Mouse (Mus musculus) layer of hippocampus, postnatal 25 days (tissue): ENCODE results near the gene Stat5a. TPM values are rescaled to one million over a fixed set of nuclear protein-coding genes. Genes with fewer than 3 reads are reported as not detected.

Experiments
- DNase-seq, 2 experiments: peaks; one replicate each; pipeline ENCODE4 v3.0.0; 2022; ENCODE audit warnings: mixed read lengths in 2 of 2, low spot score in 1 of 2; ENCODE audit errors: extremely low spot score in 1 of 2
- total RNA-seq, 2 experiments: library from RNA; stranded (reverse); gene quantifications; 2 replicates each; pipeline ENCODE4 v1.2.3; 2021

Stat5a gene
- total RNA-seq, 2 experiments from 2014 or later: 1.1 to 1.7 TPM

DNA sequence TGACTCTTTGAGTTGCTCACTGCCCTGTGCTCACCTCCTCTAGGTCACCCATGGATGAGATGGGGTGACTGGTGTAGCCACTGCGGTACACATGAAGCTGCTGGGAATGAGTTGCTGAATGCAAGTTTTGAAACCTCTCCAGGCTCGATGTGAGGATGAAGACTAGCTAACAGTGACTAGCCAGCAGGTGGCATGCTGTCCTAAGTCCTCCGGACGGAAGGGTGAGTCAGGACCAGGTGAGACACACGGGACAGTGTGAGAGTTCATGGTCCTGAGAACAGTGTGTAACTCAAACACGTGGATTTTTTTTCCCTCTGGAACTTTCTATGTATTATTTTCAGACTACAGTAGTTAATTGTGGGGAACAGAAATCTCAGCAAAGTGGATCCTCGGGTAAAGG, 25.7 kb upstream of the Stat5a start:
- DNase-seq: no peak

DNA sequence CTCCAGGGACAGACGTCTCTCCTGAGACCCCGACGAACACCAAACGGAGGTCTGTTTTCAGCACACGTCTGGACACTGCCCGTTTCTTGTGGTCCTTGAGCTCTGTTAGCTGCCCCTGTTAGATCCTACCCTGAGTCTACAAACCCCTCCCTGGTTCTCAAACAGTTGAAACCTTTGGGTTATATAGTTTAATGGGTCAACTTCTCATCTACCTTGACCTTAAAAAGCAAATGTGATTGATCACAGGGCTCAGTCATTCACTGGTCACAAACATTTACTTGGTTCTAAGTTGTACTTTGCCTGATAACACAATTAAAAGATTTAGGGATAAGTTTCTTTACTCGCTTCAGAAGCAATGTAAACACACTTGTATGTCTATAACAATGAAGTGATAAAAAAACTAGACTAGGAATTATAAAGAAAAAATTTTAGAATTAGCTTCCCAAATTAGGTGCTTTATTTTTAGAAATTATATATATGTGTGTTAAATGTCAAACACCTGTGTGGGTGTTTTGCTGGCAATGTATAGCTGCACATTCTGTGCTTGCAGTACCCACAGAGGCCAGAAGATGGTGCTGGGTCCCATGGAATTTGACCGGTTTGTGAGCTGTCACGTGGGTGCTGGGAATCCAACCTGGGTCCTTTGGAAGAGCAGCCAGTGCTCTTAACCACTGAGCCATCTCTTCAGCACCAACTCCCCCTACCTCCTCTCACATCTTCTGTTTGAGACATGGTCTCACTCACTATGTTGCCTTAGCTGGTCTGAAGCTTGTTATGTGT, 22.0 kb upstream of the Stat5a start:
- DNase-seq: no peak

DNA sequence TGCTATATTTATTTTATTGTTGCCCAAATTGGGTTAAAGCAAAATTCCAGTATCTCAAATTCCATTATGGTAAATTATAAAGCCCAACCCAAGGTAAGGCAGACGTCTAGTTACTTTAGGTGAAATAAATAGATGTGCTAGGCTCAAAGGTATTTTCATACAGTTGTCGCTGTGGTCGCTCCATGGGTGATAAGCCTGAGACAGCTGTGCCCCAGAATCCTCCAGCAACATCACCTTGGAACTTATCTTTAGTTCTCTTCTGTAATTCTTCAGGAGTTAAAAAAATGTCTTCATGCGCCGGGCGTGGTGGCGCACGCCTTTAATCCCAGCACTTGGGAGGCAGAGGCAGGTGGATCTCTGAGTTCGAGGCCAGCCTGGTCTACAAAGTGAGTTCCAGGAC, 20.3 kb upstream of the Stat5a start:
- DNase-seq: no peak

- no peak for DNase-seq
These were observed 19.6 kb upstream of the Stat5a start for GRCm38 (mm10) chr11:100839523-100839922.

DNA sequence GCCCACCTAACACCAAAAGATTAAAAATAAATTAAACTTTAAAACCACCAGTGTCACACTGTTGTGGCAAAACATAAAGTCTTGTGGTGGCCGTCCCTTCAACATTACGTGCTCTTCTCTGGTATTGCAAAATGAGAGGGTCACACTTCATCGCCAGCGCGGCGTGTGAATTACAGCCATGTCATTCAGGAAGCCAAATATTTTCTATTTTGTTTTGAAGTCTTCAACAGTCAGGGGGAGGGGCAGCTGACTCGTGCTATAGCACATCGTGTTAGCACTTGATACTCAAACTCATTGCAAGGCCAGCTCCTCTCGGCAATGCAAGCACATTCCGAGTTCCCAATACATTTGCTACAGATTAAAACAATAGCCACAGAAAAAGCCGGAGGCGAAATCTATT, 18.3 kb upstream of the Stat5a start:
- no peak for DNase-seq

DNA sequence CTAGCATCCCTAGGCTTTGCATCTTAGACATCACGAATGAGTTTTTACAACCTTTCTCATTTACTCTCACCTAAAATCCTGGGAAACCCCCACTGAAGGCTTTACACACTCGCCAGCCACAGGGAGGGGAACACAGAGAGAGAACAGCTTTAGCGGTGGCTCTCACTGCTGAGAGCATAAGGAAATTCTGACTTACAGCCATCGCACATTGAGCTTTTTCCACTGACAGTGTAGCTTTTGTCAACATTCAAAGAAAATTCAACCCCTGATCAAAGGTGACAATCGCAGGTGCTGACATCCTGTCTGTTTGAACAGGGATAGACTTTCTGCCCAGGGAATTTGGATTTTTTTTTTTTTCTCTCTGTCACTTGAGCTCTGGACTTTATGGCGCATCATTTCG, 17.1 kb upstream of the Stat5a start:
- DNase-seq: no peak

- no peak for DNase-seq
These were observed 16.0 kb upstream of the Stat5a start for GRCm38 (mm10) chr11:100843070-100843669.

DNA sequence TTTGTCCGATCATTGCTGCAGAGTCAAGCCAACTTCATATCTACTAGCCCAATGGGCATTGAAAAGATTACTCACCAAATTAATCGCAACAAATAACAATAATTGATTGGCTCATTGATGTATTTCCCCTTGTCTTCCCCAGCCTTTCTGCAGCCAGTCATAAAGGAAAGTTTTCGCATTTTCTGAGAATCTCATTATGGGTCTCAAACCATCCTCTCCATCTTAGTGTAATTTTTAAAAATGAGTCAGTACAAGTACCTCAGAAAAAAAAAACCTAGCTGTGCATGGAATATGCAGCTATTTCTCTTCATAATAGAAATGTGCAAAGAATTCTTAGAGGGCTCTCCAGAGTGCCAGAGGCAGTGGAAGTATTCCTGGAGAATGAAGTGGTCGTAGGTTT, 15.0 kb upstream of the Stat5a start:
- no peak for DNase-seq

- no peak for DNase-seq
These were observed 13.4 kb upstream of the Stat5a start for GRCm38 (mm10) chr11:100845793-100846192.

DNA sequence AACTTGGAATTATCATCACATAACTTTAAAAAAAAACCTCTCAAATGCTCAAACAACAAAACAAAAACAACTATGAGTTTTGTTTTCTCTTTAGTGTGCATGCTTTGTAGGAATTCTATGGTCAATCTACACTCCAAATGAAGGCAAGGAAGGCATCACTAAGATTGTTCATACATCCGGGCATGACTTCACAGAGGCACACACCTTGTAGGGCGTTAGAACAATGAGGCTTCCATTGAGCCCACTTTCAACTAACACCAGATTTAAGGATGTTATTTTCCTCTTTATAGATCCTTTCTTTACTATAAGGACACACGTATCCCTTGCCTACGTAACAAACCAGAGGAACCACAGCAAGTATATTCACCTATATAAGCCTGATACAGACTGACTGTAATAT, 11.6 kb upstream of the Stat5a start:
- no peak for DNase-seq

GRCm38 (mm10) chr11:100848080-100848479, 11.1 kb upstream of the Stat5a start:
- DNase-seq: no peak

DNA sequence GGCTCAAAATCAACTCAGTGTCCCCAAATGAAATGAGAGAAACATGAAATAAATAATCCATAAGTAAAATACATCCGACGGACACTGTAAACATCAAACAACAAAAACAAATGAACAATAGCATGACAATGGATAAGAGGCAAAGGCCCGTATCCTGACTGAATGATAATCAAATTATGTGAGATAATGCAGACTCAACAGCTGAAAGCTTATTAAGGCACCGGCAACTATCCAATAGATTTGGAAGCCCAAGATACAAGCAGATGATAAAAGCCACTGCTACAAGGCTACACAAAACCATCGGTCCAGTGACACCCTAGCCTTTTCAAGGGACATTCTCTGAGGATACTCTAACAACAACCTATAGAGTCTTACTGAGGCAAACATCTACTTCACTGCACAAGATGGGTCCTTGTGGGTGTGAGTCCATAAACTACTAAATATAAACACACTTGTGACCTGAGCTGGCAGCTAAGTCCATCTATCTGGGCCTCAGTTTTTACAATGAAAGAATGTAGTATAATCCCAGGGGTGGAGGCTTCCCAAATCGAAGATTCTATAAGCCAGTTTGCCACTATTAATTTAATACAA, 10.3 kb upstream of the Stat5a start:
- DNase-seq: no peak

DNA sequence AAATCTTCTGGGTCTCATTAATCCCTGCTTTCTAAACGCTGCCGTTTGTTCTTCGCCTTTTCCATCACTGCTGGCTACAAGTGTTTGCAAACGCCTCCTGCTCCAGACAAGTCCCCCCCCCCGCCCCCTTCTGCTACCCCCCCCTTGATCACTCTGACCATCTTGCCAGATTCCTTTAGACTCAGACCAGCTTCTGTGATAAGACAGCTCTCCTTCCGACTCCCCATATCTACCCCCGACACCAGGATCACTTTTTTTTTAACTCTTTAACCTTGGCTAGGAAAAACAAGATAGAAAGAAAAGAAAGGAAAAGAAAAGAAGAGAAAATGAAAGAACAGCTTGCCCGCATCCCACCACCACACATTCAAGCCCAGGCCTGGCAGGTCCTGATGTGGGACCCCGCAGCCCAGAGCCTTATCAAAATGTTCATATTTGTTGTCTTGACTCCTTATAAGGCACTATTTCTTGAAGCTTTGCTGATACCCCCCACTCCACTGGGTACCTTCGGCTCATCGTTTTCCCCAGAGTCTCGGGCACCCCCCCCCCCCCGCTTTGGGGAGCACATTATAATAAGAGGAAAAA, 9.6 kb upstream of the Stat5a start:
- no peak for DNase-seq

GRCm38 (mm10) chr11:100850038-100850777, 8.9 kb upstream of the Stat5a start, which contains the start of gene Stat5b:
Gene Stat5b, minus strand, starts transcription at chr11:100850724.
- DNase-seq: peak in 1 of 2 experiments; percentile 33

DNA sequence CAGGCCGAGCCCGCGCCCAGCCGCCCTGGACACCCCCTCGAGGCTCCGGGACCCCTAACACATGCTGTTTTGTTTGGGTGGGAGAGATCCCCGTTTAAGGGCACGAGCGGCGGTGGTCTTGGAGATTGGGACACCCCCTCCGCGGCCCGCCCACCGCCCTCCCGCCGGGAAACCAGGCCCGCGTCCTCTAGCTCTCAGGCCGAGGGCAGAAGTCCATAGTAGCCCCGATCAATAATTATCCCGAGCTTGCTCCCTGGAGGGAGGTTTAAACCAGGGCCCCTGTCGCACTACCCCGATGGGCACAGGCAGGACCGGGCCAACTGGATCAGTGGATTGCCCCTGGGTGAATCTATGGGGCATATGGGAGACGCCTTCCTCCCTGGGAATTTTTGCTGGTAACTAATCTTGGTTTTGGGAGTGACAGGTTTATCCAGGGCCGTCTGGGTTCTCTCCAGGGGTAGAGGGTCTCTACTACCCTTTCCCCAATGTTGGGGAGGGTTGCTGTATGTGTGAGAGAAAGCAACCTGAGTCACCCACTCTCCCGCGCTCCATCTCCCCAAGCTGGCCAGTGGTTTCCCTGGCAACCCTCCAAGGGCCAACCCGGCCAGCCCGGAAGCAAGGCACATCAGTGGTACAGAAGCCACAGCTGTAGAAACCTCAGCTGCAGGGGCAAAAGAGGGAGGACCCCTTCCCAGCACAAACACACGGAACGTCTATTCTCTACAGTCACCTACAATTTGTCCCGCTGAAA, 8.2 kb upstream of the Stat5a start:
- DNase-seq: peak; percentile 31 to 32

DNA sequence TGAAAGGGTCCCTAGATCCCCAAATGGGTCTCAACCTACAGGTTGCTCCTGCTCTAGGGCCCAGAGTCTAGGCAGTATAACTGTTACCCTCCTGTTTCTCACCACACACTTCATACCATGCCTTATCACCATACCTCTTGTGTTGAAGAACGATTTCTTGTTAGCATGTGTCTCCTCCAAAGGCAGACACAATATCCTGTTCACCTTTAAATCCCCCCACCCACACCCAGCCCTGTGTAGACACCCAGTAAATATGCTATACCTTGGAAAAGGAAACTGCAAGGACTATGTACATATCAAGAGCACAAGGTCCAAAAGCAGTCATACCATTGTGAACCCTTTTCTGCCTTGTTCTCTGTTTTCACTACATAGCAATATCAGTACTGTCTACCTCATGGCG, 7.1 kb upstream of the Stat5a start:
- no peak for DNase-seq

DNA sequence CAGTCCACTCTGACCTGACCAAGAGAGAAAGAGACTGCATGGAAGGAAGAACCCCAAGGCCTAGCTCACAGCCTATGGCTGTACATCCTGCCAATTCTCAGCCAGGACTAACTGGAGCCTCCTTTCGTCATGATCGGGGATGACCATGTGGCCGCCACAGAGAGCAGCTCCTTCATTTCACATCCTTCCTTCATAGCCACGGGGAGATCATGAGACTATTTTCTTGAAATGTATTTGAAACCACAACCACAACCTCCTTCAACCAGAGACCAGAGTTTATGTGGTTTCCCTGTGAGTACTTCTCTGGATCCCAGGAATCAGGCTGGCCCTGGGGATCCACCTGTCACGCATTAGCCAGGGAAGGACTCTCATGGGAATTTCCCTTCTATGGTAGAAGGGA, 6.1 kb upstream of the Stat5a start:
- no peak for DNase-seq

DNA sequence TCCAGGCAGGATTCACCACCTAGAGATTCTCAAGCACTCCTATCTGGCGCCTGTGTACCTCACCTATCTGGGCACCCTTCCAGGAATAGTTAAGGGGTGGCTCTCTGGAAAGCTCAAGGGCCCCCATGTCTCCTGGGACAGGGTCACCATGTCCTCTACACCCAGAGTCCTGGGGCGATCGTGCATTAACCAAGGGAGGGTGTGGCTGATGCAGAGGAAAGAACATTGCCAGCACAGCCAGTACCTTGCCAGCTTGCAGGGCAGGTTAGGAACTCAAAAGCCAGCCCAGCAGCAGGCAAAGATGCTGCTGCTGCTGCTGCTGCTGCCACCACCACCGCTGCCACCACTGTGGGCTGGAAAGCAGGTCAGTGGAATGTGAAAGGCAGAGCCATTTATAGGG, 4.9 kb upstream of the Stat5a start:
- DNase-seq: no peak

GRCm38 (mm10) chr11:100855178-100855577, 4.0 kb upstream of the Stat5a start:
- DNase-seq: no peak

- DNase-seq: no peak
These were observed 1.2 kb upstream of the Stat5a start for GRCm38 (mm10) chr11:100857960-100858359.
